ENCODE assay signal across 10 mouse cellular contexts in genomic region chr13:101753639-101754038, GRCm38 (mm10). TPM values are rescaled to one million over a fixed set of nuclear protein-coding genes. Genes with fewer than 3 reads are reported as not detected.
DNase-seq lines count a peak whose midpoint lies in the region; ATAC-seq lines count a peak whose summit lies in the region.
"Had no signal": no experiment of that assay in that cellular context is flagged by ENCODE, and none has a peak within 500 bp of the region (broad histone marks: within the 10 kb centered on the region; RNA-seq: fewer than 3 reads in every experiment).

No protein-coding gene starts in this region.

- no peak overlapping the region for H3K4me2 ChIP-seq in kidney, embryonic 16.5 days (replicated peaks; ENCODE audit: low read depth, low read length)
- H3K4me2 ChIP-seq in intestine, embryonic 16.5 days (ENCODE audit: low read depth, low read length) = no peak overlapping the region
- no peak overlapping the region for H3K4me2 ChIP-seq in liver, embryonic 16.5 days (ENCODE audit: low read depth, low read length)
- no peak overlapping the region for H3K4me2 ChIP-seq in stomach, embryonic 14.5 days (replicated peaks; ENCODE audit: low read depth, low read length)
- H3K4me2 ChIP-seq: limb, embryonic 12.5 days had no signal

- H3K27me3 ChIP-seq in kidney, embryonic 16.5 days (ENCODE audit: insufficient read depth, low read length) = no peaks in the 10 kb centered on the region
- H3K27me3 ChIP-seq in intestine, embryonic 16.5 days (replicated peaks; ENCODE audit: control insufficient read depth, insufficient read depth, low read length) = no peaks in the 10 kb centered on the region
- H3K27me3 ChIP-seq in liver, embryonic 16.5 days (ENCODE audit: control insufficient read depth, insufficient read depth, low read depth, low read length) = no peaks in the 10 kb centered on the region
- H3K27me3 ChIP-seq in stomach, embryonic 14.5 days (ENCODE audit: control insufficient read depth, insufficient read depth, low read length) = no peaks in the 10 kb centered on the region

- 49% methylated on average over 6 of the region's 6 CpGs for WGBS in kidney, embryonic 16.5 days
- 63% methylated on average over 6 of the region's 6 CpGs for WGBS in intestine, embryonic 16.5 days
- 51% methylated on average over 6 of the region's 6 CpGs for WGBS in liver, embryonic 16.5 days (ENCODE audit: insufficient replicate concordance)
- WGBS in stomach, embryonic 14.5 days = 62% methylated on average over 6 of the region's 6 CpGs

- peaks cover 3% of the 10 kb centered on the region; the same call in 1 of the 2 replicates for H3K9me3 ChIP-seq in kidney, embryonic 16.5 days (ENCODE audit: low read length)
- H3K9me3 ChIP-seq in intestine, embryonic 16.5 days (ENCODE audit: control insufficient read depth, low read length) = no peaks in the 10 kb centered on the region
- H3K9me3 ChIP-seq in liver, embryonic 16.5 days (replicated peaks; ENCODE audit: control insufficient read depth, low read length) = no peaks in the 10 kb centered on the region
- no peaks in the 10 kb centered on the region for H3K9me3 ChIP-seq in stomach, embryonic 14.5 days (ENCODE audit: control insufficient read depth, low read depth, low read length)

- H3K27ac ChIP-seq in kidney, embryonic 16.5 days (ENCODE audit: low read length) = peak overlapping the region; percentile 10; the same call in 1 of the 2 replicates
- no peak overlapping the region for H3K27ac ChIP-seq in intestine, embryonic 16.5 days (ENCODE audit: low read length)
- H3K27ac ChIP-seq in liver, embryonic 16.5 days (ENCODE audit: low read length) = no peak overlapping the region
- H3K27ac ChIP-seq in stomach, embryonic 14.5 days (ENCODE audit: low read length) = no peak overlapping the region; the same call in 1 of the 2 replicates
- H3K27ac ChIP-seq: limb, embryonic 12.5 days had no signal

- H3K9ac ChIP-seq in kidney, embryonic 16.5 days (replicated peaks; ENCODE audit: low read length) = peak overlapping the region; percentile 16; the same call in 1 of the 2 replicates
- no peak overlapping the region for H3K9ac ChIP-seq in intestine, embryonic 16.5 days (ENCODE audit: low read depth, low read length)
- no peak overlapping the region for H3K9ac ChIP-seq in liver, embryonic 16.5 days (ENCODE audit: low read depth, low read length)
- no peak overlapping the region for H3K9ac ChIP-seq in stomach, embryonic 14.5 days (replicated peaks; ENCODE audit: low read depth, low read length)
- H3K9ac ChIP-seq: limb, embryonic 12.5 days had no signal

- peaks cover 40% of the 10 kb centered on the region for H3K4me1 ChIP-seq in kidney, embryonic 16.5 days (ENCODE audit: insufficient read depth, low read length)
- H3K4me1 ChIP-seq in intestine, embryonic 16.5 days (ENCODE audit: control insufficient read depth, insufficient read depth, low read length) = peaks cover 30% of the 10 kb centered on the region
- H3K4me1 ChIP-seq in liver, embryonic 16.5 days (ENCODE audit: control insufficient read depth, low read depth, low read length) = peaks cover 17% of the 10 kb centered on the region
- H3K4me1 ChIP-seq in stomach, embryonic 14.5 days (ENCODE audit: control insufficient read depth, insufficient read depth, low read length) = peaks cover 45% of the 10 kb centered on the region

- peak; percentile 86 for ATAC-seq in kidney, embryonic 16.5 days (ENCODE audit: low FRiP score, low TSS enrichment)
- peak; percentile 99 for ATAC-seq in intestine, embryonic 16.5 days
- ATAC-seq in liver, embryonic 16.5 days (ENCODE audit: low read depth) = peak; percentile 66
- ATAC-seq in stomach, embryonic 14.5 days (ENCODE audit: insufficient number of reproducible peaks, insufficient read depth, low FRiP score, low read depth) = peak; percentile 96
- no peak for ATAC-seq in cerebellum, adult (ENCODE audit: insufficient number of reproducible peaks, low FRiP score, low TSS enrichment)

- H3K4me3 ChIP-seq in kidney, embryonic 16.5 days (ENCODE audit: low read length) = no peak overlapping the region
- no peak overlapping the region for H3K4me3 ChIP-seq in intestine, embryonic 16.5 days (ENCODE audit: low read length)
- H3K4me3 ChIP-seq in liver, embryonic 16.5 days (ENCODE audit: low read depth, low read length) = no peak overlapping the region
- no peak overlapping the region for H3K4me3 ChIP-seq in stomach, embryonic 14.5 days (ENCODE audit: low read depth, low read length)
- H3K4me3 ChIP-seq: limb, embryonic 12.5 days had no signal

- 0 out of 2 replicates have a peak, but pooled peaks cover 23% of the 10 kb centered on the region for H3K36me3 ChIP-seq in kidney, embryonic 16.5 days (ENCODE audit: insufficient read depth, low read length)
- peaks cover 4% of the 10 kb centered on the region; the same call in 1 of the 2 replicates for H3K36me3 ChIP-seq in intestine, embryonic 16.5 days (ENCODE audit: control insufficient read depth, insufficient read depth, low read length)
- peaks cover 11% of the 10 kb centered on the region for H3K36me3 ChIP-seq in liver, embryonic 16.5 days (ENCODE audit: control insufficient read depth, insufficient read depth)
- peaks cover 20% of the 10 kb centered on the region for H3K36me3 ChIP-seq in stomach, embryonic 14.5 days (ENCODE audit: control insufficient read depth, insufficient read depth, low read length)

- no peak for DNase-seq in kidney, adult 18-20 months
- DNase-seq in left cerebral cortex, adult 8-10 months (ENCODE audit: low spot score in 2 of 2) = no peak
- DNase-seq: right cerebral cortex, postnatal 25 days; thymus, postnatal 25 days had no signal

RNA-seq across cellular contexts. Expression of gene Pik3r1, which starts 14.4 kb away (rescaled TPM):
- 38.0 and 42.3 TPM in 2 replicates for polyA plus RNA-seq in kidney, embryonic 16.5 days (2015; fragmentation: Nextera tagmentation; extraction: Ambion mirVana)
- polyA plus RNA-seq in intestine, embryonic 16.5 days (2015; fragmentation: Nextera tagmentation; extraction: Ambion mirVana) = 20.9 and 24.8 TPM in 2 replicates
- 18.4 and 18.6 TPM in 2 replicates for polyA plus RNA-seq in liver, embryonic 16.5 days (2015; fragmentation: Nextera tagmentation; extraction: Ambion mirVana)
- polyA plus RNA-seq in stomach, embryonic 14.5 days (2014; fragmentation: Nextera tagmentation; extraction: Ambion mirVana) = 95.5 and 98.3 TPM in 2 replicates
- total RNA-seq in left cerebral cortex, adult 8-10 months (2022) = 100 to 1,000 TPM; 124 to 134 (median 126) TPM
